Mouse (Mus musculus): ENCODE data around the gene Pdzd2. TPM values are rescaled to one million over a fixed set of nuclear protein-coding genes. Genes with fewer than 3 reads are reported as not detected.

Gene Pdzd2
- polyA plus RNA-seq, 1 experiment: under 0.01 TPM

- H3K9me3 ChIP-seq (ENCODE audit: control insufficient read depth, low read length): no peaks in the 10 kb centered on the region
- H3K27me3 ChIP-seq (ENCODE audit: control insufficient read depth): no peaks in the 10 kb centered on the region
- H3K4me1 ChIP-seq (ENCODE audit: control insufficient read depth): peaks cover 11% of the 10 kb centered on the region
- H3K36me3 ChIP-seq (ENCODE audit: control insufficient read depth): peaks cover 91% of the 10 kb centered on the region
- no peak overlapping the region for H3K4me3 ChIP-seq (replicated peaks)
- TF ChIP-seq TAL1 (IDR thresholded peaks at IDR 0.05; ENCODE audit: low read length) (no peak), GATA1 (IDR thresholded peaks at IDR 0.05; ENCODE audit: low read length) (no peak)
Measured at GRCm38 (mm10) chr15:12348950-12349349, 390.8 kb downstream of the Pdzd2 start.

- Histone ChIP-seq H3K4me1 (ENCODE audit: control insufficient read depth) (peaks cover 22% of the 10 kb centered on the region), H3K27me3 (ENCODE audit: control insufficient read depth) (no peaks in the 10 kb centered on the region), H3K36me3 (ENCODE audit: control insufficient read depth) (peaks cover 91% of the 10 kb centered on the region), H3K9me3 (ENCODE audit: control insufficient read depth, low read length) (no peaks in the 10 kb centered on the region), H3K4me3 (replicated peaks) (no peak overlapping the region)
- TF ChIP-seq TAL1 (IDR thresholded peaks at IDR 0.05; ENCODE audit: low read length) (no peak), GATA1 (IDR thresholded peaks at IDR 0.05; ENCODE audit: low read length) (no peak)
Measured at GRCm38 (mm10) chr15:12346916-12347315, 392.8 kb downstream of the Pdzd2 start.

- H3K4me1 ChIP-seq (ENCODE audit: control insufficient read depth): peaks cover 67% of the 10 kb centered on the region
- H3K36me3 ChIP-seq (ENCODE audit: control insufficient read depth): peaks cover 57% of the 10 kb centered on the region
- H3K4me3 ChIP-seq (replicated peaks): peak overlapping the region; percentile 51
- no peaks in the 10 kb centered on the region for H3K27me3 ChIP-seq (ENCODE audit: control insufficient read depth)
- TF ChIP-seq GATA1 (IDR thresholded peaks at IDR 0.05; ENCODE audit: low read length): no peak
- no peak for TF ChIP-seq TAL1 (IDR thresholded peaks at IDR 0.05; ENCODE audit: low read length)
- no peaks in the 10 kb centered on the region for H3K9me3 ChIP-seq (ENCODE audit: control insufficient read depth, low read length)
Measured at GRCm38 (mm10) chr15:12341401-12341758, 398.3 kb downstream of the Pdzd2 start.

GRCm38 (mm10) chr15:12340536-12341400 is 399.0 kb downstream of the Pdzd2 start:
- Histone ChIP-seq H3K27me3 (ENCODE audit: control insufficient read depth) (no peaks in the 10 kb centered on the region), H3K4me3 (replicated peaks) (peak overlapping the region; percentile 51), H3K4me1 (ENCODE audit: control insufficient read depth) (peaks cover 71% of the 10 kb centered on the region), H3K36me3 (ENCODE audit: control insufficient read depth) (peaks cover 52% of the 10 kb centered on the region), H3K9me3 (ENCODE audit: control insufficient read depth, low read length) (no peaks in the 10 kb centered on the region)
- TF ChIP-seq GATA1 (IDR thresholded peaks at IDR 0.05; ENCODE audit: low read length): no peak
- no peak for TF ChIP-seq TAL1 (IDR thresholded peaks at IDR 0.05; ENCODE audit: low read length)

- H3K9me3 ChIP-seq (ENCODE audit: control insufficient read depth, low read length): no peaks in the 10 kb centered on the region
- no peak for TF ChIP-seq GATA1 (IDR thresholded peaks at IDR 0.05; ENCODE audit: low read length)
- no peak for TF ChIP-seq TAL1 (IDR thresholded peaks at IDR 0.05; ENCODE audit: low read length)
- H3K36me3 ChIP-seq (ENCODE audit: control insufficient read depth): peaks cover 35% of the 10 kb centered on the region
- peaks cover 84% of the 10 kb centered on the region for H3K4me1 ChIP-seq (ENCODE audit: control insufficient read depth)
- H3K4me3 ChIP-seq (replicated peaks): no peak overlapping the region
- no peaks in the 10 kb centered on the region for H3K27me3 ChIP-seq (ENCODE audit: control insufficient read depth)
Measured at GRCm38 (mm10) chr15:12337779-12338137, 402.0 kb downstream of the Pdzd2 start.

GRCm38 (mm10) chr15:12337030-12337778 is 402.5 kb downstream of the Pdzd2 start:
- H3K4me3 ChIP-seq (replicated peaks): no peak overlapping the region
- peaks cover 81% of the 10 kb centered on the region for H3K4me1 ChIP-seq (ENCODE audit: control insufficient read depth)
- H3K9me3 ChIP-seq (ENCODE audit: control insufficient read depth, low read length): no peaks in the 10 kb centered on the region
- H3K27me3 ChIP-seq (ENCODE audit: control insufficient read depth): no peaks in the 10 kb centered on the region
- peaks cover 30% of the 10 kb centered on the region for H3K36me3 ChIP-seq (ENCODE audit: control insufficient read depth)
- TF ChIP-seq TAL1 (IDR thresholded peaks at IDR 0.05; ENCODE audit: low read length) (no peak), GATA1 (IDR thresholded peaks at IDR 0.05; ENCODE audit: low read length) (no peak)

- no peaks in the 10 kb centered on the region for H3K27me3 ChIP-seq (ENCODE audit: control insufficient read depth)
- H3K4me3 ChIP-seq (replicated peaks): no peak overlapping the region
- no peak for TF ChIP-seq GATA1 (IDR thresholded peaks at IDR 0.05; ENCODE audit: low read length)
- peaks cover 64% of the 10 kb centered on the region for H3K4me1 ChIP-seq (ENCODE audit: control insufficient read depth)
- H3K36me3 ChIP-seq (ENCODE audit: control insufficient read depth): peaks cover 33% of the 10 kb centered on the region
- no peaks in the 10 kb centered on the region for H3K9me3 ChIP-seq (ENCODE audit: control insufficient read depth, low read length)
Measured at GRCm38 (mm10) chr15:12334381-12334780, 405.3 kb downstream of the Pdzd2 start.

GRCm38 (mm10) chr15:12331300-12331699 is 408.4 kb downstream of the Pdzd2 start:
- peaks cover 43% of the 10 kb centered on the region for H3K36me3 ChIP-seq (ENCODE audit: control insufficient read depth)
- H3K27me3 ChIP-seq (ENCODE audit: control insufficient read depth): no peaks in the 10 kb centered on the region
- TF ChIP-seq TAL1 (IDR thresholded peaks at IDR 0.05; ENCODE audit: low read length) (no peak), GATA1 (IDR thresholded peaks at IDR 0.05; ENCODE audit: low read length) (no peak)
- H3K4me3 ChIP-seq (replicated peaks): no peak overlapping the region
- no peaks in the 10 kb centered on the region for H3K9me3 ChIP-seq (ENCODE audit: control insufficient read depth, low read length)
- peaks cover 50% of the 10 kb centered on the region for H3K4me1 ChIP-seq (ENCODE audit: control insufficient read depth)

GRCm38 (mm10) chr15:12330892-12331291 is 408.8 kb downstream of the Pdzd2 start:
- peaks cover 46% of the 10 kb centered on the region for H3K36me3 ChIP-seq (ENCODE audit: control insufficient read depth)
- H3K4me1 ChIP-seq (ENCODE audit: control insufficient read depth): peaks cover 51% of the 10 kb centered on the region

More at GRCm38 (mm10) chr15:12330892-12331291, 408.8 kb downstream of the Pdzd2 start:
- H3K27me3 ChIP-seq (ENCODE audit: control insufficient read depth): no peaks in the 10 kb centered on the region
- no peaks in the 10 kb centered on the region for H3K9me3 ChIP-seq (ENCODE audit: control insufficient read depth, low read length)
- TF ChIP-seq GATA1 (IDR thresholded peaks at IDR 0.05; ENCODE audit: low read length) (no peak), TAL1 (IDR thresholded peaks at IDR 0.05; ENCODE audit: low read length) (no peak)
- H3K4me3 ChIP-seq (replicated peaks): no peak overlapping the region
